Mouse (Mus musculus) left cerebral cortex, adult 11 months (tissue): ENCODE measurements at regions not wholly inside any gene's neighbourhood (a gene's known extent, or its start where the extent isn't known, plus 50 kb on each side); places are given as distances from the start of the nearest gene placed in this dataset.
A peak's percentile ranks its signal among the peaks of the same experiment; 100 is the strongest.

Source experiments
- DNase-seq: peaks from one replicate; pipeline ENCODE4 v3.0.0; 2022; ENCODE audit warnings: low spot score

DNA sequence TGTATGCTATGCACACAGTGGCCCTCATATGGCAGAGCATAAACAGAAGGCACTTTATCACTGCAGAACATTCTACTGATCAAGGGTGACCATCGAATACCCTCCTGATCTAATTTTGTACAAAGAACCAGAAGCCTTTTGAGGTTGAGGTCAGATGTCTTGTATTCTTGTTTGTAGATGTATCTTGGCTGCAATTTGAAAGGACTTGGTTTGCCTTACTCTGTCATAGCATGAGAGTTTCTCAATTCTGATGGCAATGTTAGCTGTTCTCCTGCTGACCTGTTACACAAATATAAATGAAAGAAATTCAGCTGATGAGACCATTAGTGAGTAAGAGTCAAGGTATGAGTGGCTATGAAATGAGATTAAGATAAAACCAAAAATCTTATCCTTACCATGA lies 199.1 kb upstream of the Aldoart1 start:
- DNase-seq = no peak

DNA sequence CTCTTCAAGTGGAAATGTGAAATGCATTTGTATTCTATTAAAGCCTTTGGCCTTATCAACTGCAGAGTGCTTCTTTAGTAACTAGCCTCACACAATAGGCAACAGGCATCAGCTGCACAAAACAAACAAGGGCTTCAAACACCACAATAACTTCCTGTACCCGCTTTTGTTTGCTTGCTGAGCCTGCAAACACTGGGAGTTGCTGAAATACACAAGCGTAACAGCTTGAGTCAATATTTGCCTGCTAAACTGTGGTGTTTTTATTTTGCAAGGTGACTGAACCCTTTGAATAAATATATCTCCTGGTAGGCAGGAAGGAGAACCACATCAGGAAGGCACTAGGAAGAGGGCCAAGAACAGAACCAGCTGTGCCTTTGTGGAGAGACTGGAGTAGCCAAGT lies 195.4 kb upstream of the Aldoart1 start:
- DNase-seq = no peak

DNA sequence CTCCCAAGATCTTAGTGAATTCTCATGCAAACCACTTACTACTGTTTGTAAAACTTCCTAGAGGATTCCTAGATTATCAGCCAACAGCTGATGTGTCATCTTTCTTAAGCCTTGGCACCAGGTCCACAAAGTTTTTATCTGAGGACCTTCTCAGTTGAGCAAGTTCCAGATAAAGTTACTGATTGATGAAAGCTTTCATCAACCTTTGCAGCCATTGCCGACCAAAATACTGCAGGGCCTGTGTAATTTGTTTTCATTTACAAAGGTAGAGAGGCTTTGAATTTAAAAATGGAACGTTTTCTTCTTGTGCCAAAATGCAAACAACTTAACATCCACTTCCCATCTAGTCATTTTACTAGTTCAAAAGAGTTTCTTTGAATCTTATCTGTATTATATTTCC lies 191.9 kb upstream of the Aldoart1 start:
- DNase-seq = no peak

DNA sequence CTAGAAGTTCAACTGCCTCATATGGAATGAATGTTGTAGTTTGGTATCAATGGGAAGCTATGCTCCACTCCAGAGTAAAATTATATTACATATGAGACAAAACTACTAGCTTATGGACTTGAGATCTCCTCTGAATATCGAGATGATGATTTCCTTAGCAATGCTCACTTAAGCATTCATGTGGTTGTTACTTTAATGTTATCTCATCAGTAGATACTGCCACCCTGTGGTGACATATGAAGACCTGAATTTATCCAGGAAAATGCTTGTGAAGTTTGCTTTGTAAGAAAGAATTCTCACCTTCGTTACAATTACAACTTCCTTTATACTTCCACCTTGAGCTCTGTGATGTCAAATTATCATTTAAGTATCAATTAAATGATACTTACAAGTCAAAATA lies 190.2 kb upstream of the Aldoart1 start:
- peak; percentile 18 for DNase-seq

DNA sequence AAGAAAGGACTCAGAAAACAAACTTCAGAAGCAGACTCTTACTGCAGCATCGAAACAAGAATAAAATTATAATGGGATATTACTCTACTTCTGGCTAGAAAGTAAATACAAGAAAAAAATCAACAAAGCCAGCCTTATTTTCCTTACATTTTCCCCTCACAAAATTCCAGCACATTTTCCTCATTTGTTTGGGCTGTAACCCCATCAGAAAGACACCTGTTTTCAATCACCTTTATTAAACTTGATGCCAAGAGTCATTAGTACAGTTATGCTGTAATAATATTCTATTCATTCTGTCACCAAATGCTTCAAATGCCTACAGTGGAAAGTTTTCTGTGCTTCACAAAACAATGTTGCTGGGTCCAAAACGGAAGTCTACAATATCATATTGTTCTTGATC lies 189.1 kb upstream of the Aldoart1 start:
- no peak for DNase-seq

DNA sequence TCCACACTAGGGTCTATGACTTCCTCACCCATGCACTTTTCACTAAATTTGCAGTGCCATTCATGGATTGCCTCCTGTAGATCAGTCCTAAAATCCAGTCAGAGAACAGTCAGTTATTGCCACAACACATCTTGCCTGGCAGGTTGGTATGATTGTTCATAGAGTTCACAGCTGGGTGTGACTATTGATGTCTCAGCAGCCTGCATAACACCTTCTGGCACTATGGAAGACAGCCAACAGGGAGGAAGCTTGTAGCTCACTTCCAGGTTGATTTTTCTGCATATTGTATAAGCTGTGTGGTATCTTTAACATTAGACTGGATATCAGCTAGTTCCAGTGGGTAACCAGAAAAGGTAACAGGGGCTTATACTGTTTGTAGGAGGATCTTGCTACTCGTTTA lies 145.3 kb upstream of the Aldoart1 start:
- DNase-seq = no peak

DNA sequence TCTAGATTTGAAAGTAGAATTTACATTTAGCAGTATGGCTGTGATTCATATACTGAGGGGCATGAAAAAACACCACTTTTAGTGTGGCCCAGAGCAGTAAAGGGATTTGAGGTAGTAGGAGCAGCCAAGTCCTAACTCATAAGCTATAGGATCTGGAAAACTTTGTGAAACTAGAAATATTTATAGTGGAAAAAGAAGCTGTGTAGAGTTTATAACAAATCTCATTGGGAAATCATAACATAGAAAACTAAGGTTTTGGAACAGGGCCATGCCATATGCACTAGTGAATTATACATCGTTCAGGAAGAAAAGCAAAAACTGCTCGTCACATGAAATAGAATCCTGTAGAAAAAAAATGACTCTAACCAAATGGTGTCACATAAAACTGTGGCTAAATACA lies 143.7 kb upstream of the Aldoart1 start:
- peak; percentile 2 for DNase-seq

DNA sequence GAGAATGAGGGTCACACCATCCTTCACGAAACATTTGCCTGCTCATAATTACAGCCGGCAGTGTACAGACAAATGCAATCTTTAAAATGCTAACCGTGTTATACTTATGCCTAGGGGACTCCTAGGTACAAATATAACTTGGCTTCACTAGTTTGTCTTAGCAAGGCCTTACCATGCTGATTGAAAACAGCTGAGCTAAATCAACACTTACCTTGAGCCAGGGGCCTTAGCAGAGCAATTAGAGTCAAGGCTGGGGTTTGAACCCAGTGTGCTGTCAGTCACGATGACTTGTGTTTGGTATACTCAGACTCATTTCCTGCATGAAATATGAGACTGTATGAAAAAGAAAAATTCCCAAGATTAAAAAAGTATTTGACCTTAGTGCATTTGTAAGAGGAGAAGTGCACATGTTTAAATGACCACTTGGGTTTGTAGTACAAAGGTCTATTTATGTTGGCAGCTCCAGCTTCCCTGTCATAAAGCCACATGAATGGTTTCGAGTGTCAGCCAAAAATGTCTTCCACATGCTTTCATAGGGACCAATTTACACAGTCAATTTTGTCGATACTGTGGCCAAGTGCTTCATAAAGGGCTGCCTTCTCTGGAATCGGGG lies 94.0 kb upstream of the Aldoart1 start:
- no peak for DNase-seq

DNA sequence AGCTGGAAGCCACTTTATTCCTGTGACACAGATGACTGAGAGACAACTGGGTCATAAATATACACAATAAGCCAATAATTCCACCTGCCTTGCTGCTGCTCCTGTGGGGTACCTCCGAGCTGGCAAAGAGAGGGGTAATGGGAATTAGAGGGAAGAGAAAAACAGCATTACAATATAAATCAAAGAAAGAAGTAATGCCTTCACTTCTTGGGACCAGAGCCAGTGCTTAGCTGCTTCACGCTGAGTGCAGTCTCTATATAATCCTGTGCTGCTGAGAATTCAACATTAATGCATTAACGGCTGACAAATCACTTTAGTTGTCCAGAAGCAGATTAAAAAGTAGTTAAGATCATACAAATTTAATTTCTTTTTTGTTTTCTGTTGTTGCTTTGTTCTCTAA lies 71.0 kb upstream of the Aldoart1 start:
- DNase-seq = no peak

DNA sequence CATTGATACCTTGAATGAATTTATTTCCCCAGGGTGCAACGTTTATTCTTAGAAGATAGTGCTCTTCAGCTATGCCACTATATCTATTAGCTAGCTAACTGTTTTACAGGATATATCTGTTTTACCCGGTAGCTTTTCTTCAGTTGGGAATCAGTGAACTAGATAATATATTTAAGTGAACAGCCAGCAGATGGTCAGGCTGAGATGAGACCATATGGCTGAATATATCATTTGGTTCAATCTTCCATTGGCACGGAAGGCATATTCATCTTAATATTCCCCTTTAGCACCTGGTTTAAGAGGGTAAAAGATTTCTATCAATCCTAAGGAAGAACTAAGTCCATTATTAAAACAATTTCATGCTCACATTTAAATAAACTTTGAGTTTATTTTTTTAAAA lies 62.6 kb upstream of the Aldoart1 start:
- no peak for DNase-seq
